Mouse (Mus musculus): Measurements from ENCODE around the gene Scarf2.
A peak's percentile ranks its signal among the peaks of the same experiment; 100 is the strongest.

The Scarf2 gene

DNA sequence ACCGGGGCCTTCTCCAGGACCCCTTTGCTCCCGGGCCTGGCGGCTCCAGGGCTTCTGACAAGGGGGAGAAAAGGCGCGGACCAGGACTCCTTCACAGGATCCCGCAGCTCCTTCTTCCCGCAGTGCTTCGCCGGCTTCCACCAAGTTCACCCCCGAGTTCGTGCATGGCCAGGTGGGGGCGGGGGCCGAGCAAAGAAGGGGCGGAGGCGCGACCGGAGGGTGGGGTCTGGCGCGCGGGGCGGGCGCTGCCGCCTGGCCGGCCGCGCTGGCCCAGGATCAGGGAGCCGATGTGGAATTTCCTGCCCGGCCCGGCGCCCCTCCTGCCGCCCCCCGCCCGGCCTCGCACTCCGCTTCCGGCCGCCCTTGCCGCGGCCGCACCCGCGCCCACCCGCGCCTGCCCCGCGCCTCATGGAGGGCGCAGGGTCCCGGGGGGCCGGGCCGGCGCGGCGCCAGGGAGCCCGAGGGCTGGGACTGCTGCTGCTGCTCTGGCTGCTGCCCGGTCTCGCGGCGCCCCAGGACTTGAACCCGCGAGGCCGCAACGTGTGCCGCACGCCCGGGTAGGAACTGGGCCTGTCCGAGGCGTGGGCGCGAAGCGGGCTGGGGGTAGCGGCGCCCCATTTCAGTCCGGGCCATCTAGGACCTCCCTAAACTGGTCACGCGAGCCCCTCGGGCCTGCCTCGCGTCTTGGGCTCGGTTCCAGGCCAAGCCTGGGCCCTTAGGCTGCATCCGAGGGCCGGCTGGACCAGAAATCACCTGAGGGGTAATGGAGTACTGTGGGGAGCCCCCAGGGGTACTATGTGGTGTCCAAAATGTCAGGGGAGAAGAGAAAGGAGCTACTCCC is at the start of gene Scarf2:
Scarf2 (plus strand) TSS at position 312 of the 841 bp plus-strand sequence.
- no peak for DNase-seq (ENCODE audit: low spot score in 2 of 2)

DNA sequence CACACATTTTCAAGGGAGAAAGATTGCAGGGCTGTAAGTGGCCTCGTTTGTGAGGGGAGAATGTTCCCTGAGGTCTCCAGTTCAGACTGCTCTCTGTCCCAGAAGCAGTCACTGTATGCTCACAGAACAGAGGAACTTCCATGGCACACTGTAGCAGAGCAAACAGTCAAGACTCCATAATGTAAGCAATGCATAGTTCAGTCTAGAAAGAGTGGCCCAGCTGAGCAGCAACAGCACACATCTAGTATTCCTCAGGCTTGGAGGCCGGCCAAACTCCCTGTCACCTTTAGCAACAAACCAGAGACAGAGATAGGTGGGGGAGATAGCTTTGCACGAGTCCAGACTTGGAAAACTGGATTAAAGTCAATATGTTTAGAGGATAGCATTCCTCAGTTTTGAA is 44.1 kb upstream of the Scarf2 start:
- no peak for DNase-seq (ENCODE audit: low spot score in 2 of 2)

DNA sequence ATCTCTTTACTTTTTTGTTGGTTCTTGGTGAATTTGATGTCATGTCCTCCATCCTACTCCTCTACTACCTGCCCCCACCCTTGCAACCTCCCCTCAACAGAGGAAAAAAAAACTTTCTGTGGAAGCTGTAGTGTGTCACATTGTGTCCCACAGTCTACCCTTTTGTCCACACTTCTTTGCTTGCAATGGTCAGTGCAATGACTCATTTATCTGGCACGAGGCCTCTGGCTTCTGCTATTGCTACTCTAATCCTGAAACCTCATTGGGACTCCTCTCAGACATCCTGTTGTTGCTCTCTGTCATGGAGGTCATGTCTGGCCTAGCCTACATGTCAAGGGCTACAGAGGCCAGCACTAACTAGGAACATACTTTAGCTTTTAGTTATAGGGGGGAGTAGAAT is 43.4 kb upstream of the Scarf2 start:
- no peak for DNase-seq (ENCODE audit: low spot score in 2 of 2)

DNA sequence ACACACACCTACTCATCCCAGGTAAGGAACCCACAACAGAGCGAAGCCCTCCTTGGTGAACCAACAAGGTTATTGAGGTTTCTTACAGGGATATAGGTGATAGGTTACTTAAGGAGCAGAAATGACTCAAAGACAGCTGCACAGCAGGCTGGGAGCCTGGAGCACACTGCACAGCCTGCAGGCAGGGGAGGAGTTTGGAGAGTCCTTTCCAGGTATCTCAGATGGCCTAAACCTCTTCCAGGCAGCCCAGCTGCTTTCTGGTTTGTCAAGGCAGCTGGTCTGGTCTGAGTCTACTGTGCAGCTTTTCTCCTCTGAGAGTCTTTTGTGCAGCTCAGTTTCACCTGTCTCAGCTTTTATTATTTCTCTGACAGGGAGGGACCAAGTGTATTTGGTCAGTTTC is 39.3 kb upstream of the Scarf2 start:
- DNase-seq (ENCODE audit: low spot score in 2 of 2): no peak

DNA sequence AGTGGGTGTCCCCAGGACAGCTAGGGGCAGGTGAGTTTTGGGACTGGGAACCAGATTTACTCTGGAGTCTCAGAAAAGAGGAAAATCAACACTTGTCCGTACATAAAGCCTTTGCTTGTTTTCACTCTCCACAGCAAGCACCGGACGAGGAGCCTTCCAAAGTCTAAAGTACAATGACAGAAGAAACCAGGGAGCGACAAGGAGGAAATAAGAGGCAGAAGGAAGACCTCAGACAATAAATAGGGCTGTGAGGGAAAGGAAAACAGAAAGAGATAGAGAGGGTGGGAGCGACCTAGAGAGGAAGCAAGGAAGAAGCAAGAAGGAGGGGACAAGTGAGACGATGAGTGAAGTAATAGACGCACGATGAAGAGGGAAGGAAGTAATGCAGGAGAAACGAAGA is 38.2 kb upstream of the Scarf2 start:
- DNase-seq (ENCODE audit: low spot score in 2 of 2): no peak

DNA sequence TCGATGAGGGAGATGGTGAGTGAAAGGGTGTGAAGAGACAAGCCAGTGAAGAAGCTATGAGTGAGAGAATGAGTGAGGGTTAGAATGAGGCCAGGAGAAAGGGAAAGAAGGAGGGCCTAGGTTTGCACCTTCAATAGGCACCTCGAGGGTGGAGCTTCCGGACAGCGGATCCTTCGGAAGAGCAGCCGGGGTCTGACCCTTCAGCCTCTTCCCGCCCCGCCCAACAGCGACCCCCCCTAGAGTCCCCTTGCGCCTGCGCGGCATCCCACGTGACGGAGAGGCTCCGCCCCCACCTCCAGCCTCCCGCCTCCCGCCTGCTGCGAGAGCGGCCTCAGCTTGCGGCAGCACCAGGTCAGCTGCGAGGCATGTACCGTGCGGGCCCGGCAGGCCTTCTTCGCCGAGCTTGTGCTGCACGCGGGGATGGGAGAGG is 37.7 kb upstream of the Scarf2 start, which contains the start of gene Klhl22:
Klhl22 (plus strand) TSS at position 275 of the 430 bp plus-strand sequence.
- DNase-seq (ENCODE audit: low spot score in 2 of 2): peak; percentile 78 to 85

DNA sequence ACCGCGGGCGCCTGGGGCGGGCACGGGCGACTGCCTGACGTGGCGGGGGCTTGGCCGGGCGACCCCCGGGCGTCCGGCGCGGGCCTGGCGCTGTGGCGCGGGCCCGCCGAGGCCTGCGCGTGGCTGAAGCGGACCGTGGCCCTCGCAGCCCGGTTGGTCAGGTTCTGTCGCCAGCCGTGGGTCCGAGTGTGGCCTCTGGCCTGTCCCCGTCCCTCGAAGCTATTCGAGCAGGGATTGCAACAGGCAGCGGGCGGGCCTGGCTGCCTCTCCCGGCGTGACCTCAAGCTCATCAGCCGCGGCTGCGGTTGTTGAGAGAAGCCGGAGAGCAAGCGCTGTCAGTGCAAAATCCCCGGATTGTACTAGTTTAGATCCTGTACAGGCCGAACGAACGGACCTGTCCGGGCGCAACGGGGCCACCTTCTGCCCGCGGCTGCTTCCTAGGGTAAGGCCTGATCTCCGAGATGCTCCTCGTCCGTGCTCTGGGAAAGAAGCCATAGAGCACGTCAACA is 37.2 kb upstream of the Scarf2 start:
- DNase-seq (ENCODE audit: low spot score in 2 of 2): peak in 1 of 2 experiments; percentile 8

DNA sequence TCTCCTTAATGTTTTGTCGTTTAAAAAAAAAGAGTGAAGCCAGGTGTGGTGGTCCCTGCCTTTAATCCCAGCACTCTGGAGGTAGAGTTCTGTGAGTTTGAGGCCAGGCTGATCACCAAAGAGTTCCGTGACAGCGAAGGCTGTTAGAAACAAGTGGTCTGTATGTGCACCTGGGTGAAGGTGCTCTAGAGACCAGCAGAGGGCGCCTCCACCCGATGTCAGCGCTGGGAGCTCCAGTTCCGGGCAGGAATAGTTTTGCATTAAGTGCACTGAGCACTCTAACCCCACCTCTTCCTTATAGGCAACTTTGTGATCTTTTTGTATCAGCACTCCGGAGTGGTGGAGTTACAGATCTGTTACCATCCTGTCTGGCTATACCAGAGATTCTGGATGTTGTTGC is 36.4 kb upstream of the Scarf2 start:
- DNase-seq (ENCODE audit: low spot score in 2 of 2): peak in 1 of 2 experiments; percentile 30

DNA sequence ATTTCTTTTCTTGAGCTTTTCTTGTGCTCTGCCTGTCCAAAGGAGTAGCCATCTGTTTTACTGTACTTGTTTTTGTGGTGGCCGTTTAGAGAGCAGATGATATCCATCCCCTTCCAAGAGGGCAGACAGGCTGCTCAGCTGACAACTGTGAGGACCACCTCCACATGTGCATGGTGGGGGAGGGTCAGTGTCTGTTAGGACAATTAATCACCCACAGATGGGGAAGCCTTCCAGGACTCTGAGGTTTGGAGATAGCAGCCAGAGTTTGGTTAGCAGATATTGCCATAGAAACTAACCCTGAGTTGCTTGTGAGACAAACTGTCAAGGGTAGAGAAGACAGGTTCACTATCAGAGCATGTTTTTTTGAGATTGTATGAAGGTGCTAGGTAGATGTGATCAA is 36.0 kb upstream of the Scarf2 start:
- DNase-seq (ENCODE audit: low spot score in 2 of 2): no peak

DNA sequence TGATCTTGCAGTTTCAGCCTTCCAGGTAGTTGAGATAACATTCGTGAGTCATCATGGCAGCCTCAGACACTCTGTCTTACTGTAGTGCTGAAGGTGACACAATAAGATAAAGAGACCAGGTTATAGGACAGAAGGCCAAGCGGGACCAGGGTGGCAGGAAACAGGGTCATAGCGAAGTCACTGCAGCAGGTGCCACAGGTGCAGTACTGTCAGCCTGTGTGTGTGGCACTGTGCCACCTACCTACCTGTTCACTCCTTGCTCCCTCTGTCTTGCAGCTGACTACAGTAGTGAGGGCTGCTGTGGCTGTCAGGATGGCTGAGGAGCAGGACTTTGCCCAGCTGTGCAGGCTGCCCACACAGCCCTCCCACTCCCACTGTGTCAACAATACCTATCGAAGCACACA is 33.0 kb upstream of the Scarf2 start:
- no peak for DNase-seq (ENCODE audit: low spot score in 2 of 2)

DNA sequence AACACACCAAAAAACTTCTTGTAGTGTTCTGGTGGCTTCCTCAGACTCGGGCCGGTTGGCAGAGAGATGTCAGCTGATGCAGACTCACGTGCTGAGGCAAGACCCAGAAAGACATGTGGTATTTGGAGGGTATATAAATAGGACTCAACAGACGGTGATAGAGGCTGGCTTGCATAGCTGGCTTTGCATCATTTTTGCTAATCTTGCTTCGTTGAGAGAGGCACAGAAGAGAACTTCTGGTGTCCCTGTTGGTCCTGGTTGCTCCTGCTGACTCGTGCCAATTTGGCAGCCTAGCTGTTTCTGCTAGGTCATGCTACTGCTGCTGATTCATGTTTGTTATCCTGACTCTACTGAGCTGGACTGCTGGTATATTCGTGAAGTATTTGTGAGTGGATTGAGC is 28.2 kb upstream of the Scarf2 start:
- DNase-seq (ENCODE audit: low spot score in 2 of 2): no peak

DNA sequence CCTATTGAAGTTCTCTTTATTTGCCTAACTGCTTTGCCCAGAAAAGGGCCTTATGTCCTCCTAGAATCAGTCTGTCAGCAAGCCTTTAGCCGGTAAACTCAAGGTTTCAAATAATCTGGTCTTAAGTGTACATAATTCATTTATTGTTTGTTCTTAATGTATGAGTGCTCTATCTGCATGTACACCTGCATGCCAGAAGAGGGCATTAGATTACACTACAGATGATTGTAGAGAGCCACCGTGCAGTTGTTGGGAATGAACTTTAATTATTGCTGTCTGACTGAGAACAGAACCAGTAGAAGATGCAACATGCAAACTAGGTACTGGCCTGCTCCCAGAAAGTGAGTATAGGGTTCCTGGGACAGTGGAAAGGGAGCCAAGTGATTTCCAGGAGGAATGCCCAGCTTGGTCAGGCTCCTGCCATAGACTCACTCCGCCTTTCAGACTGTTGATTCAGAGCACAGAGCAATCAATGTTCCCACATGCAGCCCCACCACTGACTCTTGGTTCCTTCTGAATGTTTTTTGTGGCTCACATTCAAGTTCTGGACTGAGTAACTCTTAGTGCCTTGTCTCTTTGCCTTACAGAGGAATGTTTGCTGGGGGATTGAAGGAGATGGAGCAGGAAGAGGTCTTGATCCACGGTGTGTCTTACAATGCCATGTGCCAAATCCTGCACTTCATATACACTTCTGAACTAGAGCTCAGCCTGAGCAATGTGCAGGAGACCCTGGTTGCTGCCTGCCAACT is 25.8 kb upstream of the Scarf2 start:
- DNase-seq (ENCODE audit: low spot score in 2 of 2): no peak

DNA sequence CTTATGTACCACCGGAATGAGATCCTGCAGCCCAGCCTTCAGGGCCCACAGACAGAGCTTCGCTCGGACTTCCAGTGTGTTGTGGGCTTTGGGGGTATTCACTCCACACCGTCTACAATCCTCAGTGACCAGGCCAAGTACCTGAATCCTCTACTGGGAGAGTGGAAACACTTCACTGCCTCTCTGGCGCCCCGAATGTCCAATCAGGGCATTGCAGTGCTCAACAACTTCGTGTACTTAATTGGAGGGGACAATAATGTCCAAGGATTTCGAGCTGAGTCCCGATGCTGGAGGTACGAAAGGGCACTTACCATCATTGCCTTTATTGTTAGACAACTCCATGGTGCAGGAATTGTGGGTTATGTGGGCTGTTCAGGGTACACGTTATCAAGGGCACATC is 20.3 kb upstream of the Scarf2 start:
- no peak for DNase-seq (ENCODE audit: low spot score in 2 of 2)

DNA sequence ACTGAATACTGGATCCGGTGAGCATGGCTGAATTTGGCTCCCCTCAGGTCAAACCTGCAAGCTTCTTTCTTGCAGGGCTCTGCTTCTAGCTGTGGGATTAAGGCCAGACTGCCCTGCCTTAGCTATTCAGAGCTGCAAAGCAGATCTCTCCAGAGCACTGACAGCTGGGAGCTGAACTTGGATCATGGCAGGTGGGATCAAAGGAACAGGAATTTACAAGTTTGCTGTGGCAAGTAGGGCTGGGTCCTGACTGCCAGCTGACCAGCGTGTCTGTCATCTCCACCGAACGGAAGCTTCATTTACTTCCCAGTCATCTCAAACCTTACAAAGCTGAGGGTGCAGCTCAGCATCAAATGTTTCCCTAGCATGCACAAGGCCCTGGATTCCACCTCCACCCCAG is 18.9 kb upstream of the Scarf2 start:
- DNase-seq (ENCODE audit: low spot score in 2 of 2): no peak

DNA sequence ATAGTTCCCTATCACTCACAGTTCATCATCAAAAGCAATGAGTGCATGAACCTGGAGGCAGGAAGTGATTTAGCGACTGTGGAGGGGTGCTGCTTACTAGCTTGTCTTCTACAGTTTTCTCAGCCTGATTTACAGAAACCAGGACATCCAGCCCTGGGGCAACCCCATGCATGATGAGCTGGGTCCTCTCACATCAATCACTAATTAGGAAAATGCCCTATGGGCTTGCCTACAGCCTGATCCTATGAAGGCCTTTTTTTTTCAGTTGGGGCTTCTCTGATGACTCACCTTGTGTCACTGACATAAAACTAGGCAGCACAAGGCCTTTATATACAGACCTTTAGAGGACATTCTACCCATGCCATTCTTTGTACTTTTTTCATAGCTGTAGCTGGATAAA is 17.4 kb upstream of the Scarf2 start:
- DNase-seq (ENCODE audit: low spot score in 2 of 2): no peak

DNA sequence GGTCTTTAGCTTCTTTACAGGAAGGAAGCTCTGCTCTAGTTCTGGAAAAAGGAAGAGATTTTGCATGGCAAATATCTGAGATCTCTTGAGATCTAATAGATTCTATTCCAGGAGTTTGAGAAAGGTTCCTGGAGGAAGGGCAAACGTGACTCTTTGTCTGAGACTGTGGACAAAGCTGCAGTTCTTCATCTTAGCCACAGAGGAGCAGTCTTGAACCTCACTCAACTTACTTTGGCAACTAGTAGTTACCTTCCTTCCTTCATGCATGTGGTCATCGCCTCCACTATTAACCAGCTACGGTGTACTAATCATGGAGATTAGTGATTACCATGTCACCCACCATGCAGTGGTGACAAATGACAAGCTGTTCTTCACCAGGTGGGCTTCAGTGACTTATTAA is 11.7 kb upstream of the Scarf2 start:
- no peak for DNase-seq (ENCODE audit: low spot score in 2 of 2)

DNA sequence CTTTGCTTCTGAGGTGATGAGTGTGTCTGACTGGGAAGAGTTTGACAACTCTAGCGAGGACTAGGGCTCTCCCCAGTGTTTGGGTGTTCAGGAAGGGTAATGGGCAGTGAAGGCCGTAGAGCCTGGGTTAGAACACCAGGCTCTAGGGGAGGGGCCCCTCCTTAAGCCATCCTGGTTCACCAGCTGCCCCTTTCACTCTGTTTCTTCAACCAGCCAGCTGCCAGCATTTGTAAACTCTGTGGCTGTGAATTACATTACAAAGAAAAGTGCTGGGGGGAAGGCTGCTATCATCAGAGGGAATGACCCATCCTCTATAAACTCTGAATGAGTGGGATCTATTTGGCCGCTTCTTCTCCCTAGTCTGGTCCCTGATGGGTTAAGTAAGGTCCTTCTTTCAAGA is 4.4 kb upstream of the Scarf2 start:
- no peak for DNase-seq (ENCODE audit: low spot score in 2 of 2)

DNA sequence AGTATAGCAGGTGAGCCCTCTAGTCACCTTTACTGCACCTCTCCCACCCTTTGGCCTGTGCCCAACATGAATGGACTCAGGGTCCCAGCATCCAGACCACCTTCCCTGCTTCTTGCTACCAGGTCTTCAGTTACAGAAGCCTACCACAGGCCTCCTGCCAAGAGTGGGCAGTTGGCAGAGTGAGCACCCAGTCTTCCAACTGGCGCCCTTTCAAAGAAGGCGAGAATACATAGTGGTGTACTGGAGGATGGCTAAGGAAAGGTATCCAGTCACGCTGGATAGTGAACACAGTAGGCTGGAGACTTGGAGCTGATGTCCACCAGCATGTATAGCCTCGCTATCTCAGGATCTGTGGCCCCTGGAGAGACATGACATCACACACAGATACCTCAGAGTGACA is 3.0 kb upstream of the Scarf2 start:
- no peak for DNase-seq (ENCODE audit: low spot score in 2 of 2)

DNA sequence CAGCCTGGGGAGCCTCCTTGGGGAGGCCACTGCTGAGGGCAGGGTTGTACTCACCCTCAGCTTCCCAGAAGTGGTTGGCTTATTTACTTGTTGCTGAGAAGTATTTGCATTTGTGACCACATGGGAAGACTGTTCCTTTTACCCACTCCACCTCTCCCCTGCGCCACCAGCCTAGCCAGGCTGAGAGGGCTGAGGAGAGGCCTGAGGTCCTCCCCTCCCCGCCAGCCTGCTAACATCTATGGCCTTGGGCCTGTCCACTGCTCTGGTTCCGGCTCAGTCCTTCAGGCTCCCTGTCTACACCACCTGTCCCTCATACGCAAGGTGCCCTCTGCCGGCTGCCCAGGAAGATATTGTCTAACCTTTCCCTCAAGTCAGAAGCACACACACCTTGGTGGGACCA is 1.4 kb upstream of the Scarf2 start:
- DNase-seq (ENCODE audit: low spot score in 2 of 2): no peak

DNA sequence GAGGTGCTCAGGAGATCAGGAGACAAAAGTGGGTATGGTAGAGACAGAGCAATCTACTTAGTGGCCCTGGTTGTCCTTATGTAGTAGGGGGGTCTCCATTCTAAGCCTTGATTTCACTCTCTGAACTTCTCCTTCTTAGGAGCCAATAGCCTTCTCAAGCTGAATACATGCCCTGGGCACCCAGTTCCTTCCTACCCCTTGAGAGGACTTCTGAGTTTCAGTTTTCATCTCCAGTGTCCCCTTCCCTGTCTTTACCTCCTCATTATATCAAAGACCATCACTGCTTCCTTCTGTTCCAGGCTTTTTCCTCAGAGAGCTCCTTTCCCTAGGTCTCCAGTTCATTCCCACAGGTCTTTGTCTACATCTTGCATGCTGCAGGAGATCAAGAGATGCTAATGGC is 563 bp upstream of the Scarf2 start:
- no peak for DNase-seq (ENCODE audit: low spot score in 2 of 2)

DNA sequence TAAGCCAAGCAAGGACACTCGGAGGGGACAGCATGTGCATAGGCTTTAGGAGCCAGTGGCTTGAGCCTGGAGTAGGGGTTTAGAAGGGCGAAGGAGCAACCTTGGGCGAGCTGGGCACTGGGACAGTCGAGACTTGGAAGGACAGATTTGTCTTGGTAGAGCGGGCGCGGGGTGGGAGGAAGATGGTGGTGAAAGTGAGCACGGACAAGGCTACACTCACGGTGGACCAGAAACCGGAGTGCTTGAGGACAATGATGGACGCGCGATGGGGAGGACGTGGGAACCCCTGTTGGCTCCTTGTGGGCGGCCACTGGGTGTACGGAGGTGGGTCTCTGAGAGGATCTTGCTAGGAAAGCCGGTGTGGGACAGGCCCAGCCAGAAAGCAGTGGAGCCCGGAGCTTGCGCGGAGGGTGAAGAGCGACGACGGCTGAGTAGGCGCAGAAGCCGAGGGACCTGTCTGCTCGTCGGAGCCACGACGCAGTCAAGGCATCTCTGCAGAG is 780 bp downstream of the Scarf2 start:
- no peak for DNase-seq (ENCODE audit: low spot score in 2 of 2)

DNA sequence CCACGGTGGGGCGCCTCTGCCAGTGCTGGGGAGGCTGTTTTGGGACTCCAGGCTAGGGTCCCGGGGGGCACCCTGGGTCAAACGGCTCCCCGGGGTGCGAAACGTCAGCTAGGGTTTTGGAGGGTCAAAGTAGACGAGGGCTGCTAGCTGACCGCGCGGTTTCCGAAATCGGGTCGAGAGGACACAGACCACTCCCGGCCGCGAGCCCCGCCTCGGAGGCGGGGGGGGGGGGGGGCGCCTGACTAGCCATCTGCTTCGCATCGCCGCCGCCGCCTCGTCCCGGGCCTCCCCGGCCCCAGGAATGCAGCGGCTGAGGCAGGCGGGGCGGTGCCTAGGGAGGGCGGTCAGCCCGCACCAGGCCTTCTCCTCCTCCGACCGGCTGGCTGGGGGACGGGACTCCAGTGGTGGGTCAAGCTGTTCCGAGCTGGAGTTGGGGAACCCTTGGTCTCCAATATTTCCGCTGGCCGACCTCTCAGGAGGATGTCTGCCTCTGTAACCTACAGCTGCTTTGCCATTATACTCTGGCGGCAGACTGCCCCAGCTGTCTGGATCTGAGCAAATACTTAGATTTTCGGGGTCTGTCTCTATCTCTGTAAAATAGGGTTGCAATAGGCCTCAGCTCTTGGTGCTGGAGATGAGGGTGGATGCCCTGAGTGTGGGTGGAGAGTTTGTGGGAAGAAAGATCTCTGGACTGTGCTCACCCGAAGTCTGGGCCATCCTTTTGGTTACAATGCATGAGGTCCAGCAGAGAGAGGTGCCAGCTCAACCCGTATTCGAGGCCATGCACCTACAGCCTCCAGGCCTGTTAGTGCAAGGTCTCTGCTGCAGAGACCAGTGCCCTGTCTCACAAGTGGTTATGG is 1.5 kb downstream of the Scarf2 start:
- DNase-seq (ENCODE audit: low spot score in 2 of 2): no peak
